Mouse (Mus musculus): Measurements from ENCODE around the gene Sox6. TPM values are rescaled to one million over a fixed set of nuclear protein-coding genes. Genes with fewer than 3 reads are reported as not detected.
A peak's percentile ranks its signal among the peaks of the same experiment; 100 is the strongest.
"Not testable (repeated sequence)": the region's sequence is repeated elsewhere in the genome, so short reads cannot be mapped to it uniquely, and the experiment has no call there.

Gene Sox6
- polyA plus RNA-seq (2015; fragmentation: Nextera tagmentation; extraction: Ambion mirVana): 25.5 and 38.0 TPM in 2 replicates

DNA sequence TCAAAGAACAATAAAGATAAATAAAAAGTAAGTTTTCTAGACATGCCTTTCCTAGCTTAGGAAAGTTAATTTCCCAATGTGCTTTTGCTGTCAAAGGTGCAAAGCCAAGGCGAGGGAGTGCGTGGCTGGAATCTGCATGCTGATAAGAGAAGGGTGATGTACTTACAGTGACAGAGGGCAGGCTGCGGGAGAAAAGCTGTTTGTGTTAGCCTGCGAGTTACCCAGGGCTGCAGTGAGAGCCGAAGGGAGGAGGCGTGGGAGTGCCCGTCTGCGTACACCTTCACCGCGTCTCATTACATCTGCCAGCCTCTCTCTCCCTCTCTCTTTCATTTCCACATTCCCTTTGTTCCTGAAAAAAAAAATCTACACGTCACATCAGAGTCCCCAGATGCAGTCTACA, at the start of gene Sox6:
Gene Sox6 (minus strand): TSS at position 286 of the 400 bp plus-strand sequence.
- Histone ChIP-seq H3K4me3 (replicated peaks) (peak within 1 kb of the TSS; percentile 52), H3K4me2 (peak within 1 kb of the TSS; percentile 99), H3K27me3 (replicated peaks) (peaks cover 59% of the 10 kb centered on the region), H3K9me3 (replicated peaks) (no peaks in the 10 kb centered on the region), H3K27ac (replicated peaks) (peak within 1 kb of the TSS; percentile 71), H3K36me3 (no peaks in the 10 kb centered on the region), H3K9ac (replicated peaks) (peak within 1 kb of the TSS; percentile 51), H3K4me1 (peaks cover 40% of the 10 kb centered on the region)
- 2% methylated on average over 11 of the region's 11 CpGs for WGBS
- no peak for ATAC-seq (ENCODE audit: low FRiP score)

DNA sequence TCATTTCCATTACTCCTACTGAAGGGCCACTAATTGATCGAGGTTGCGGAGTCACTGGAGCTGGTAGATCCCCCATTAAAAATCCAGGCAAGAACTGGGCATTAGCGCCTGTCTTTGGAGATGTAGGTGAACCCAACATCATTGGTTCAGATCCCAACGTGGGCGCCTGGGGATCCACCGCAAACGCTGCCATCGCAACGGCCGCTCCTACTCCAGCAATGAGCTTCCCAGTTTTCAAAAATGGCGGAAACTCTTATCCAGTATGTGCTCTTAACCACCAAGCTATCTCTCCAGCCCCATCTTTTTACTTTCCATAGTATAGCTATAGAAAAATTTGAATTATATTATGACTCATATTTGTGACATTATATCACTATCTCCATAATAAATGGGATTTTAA, 45.8 kb upstream of the Sox6 start, which contains the start of gene Gm4353:
Gene Gm4353 (minus strand): TSS at position 270 of the 400 bp plus-strand sequence.
- not testable (repeated sequence) for H3K4me2 ChIP-seq; H3K4me1 ChIP-seq; H3K9ac ChIP-seq (replicated peaks); H3K27ac ChIP-seq (replicated peaks); ATAC-seq (ENCODE audit: low FRiP score); H3K9me3 ChIP-seq (replicated peaks); H3K27me3 ChIP-seq (replicated peaks); H3K4me3 ChIP-seq (replicated peaks); H3K36me3 ChIP-seq
- 97% methylated on average over 11 of the region's 11 CpGs for WGBS

DNA sequence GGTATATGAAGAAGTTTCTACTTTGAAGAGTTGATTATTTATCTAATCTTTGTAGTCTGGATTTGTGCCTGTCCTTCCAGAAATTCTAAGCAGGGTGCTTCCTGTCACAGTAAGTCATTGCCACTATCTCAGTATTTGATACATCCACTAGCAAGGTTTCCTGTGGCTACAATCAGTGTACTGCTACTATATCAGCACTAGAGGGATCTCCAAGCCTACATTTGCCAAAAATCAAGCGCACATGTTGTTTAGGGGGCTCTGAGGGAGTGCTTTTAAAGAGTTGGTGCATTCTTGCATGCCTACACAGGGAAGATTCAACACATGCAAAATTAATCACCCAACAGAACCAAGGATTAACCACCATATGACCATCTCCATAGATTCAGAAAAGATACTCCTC, 22.1 kb upstream of the Sox6 start:
- no peak overlapping the region for H3K9ac ChIP-seq (replicated peaks)

DNA sequence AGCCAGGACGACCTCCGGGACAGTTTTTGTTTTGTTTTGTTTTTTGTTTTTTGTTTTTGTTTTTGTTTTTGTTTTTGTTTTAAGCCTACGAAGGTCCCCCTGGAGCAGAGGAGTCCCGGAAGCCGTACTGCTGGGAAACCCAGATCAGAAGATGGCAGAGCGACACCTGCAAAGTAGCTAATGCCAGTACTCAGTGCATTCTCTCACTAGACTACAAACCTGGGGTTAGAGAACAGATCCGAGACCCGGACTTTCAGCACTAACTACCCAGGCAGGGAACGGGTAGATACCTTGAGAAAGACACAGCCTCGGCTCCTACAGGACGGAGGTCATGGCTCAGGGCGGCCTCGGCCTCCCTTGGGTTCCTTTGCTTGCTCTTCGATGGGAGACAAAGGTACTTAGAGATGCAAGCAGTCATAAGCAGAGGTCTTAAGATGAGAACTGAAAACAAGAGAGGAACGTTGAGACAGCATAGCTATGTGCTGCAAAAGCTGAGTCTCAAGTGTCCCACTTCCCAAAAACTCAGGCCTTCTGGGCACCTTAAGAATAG, 1.9 kb upstream of the Sox6 start:
- peak overlapping the region; percentile 99 for H3K4me2 ChIP-seq
- H3K27ac ChIP-seq (replicated peaks): no peak overlapping the region
- peaks cover 45% of the 10 kb centered on the region for H3K27me3 ChIP-seq (replicated peaks)
- 14% methylated on average over 15 of the region's 15 CpGs for whole genome bisulfite sequencing
- H3K4me1 ChIP-seq: peaks cover 26% of the 10 kb centered on the region
- H3K9me3 ChIP-seq (replicated peaks): no peaks in the 10 kb centered on the region
- H3K4me3 ChIP-seq (replicated peaks): peak overlapping the region; percentile 52
- no peak for ATAC-seq (ENCODE audit: low FRiP score)
- H3K36me3 ChIP-seq: no peaks in the 10 kb centered on the region
- 0 out of 2 replicates have a peak overlapping the region, but pooled peaks have one; percentile 4 for H3K9ac ChIP-seq (replicated peaks)

More for the DNA sequence above, 22.1 kb upstream of the Sox6 start:
- no peak overlapping the region for H3K27ac ChIP-seq (replicated peaks)
- WGBS: 53% methylated on average over 1 of the region's 1 CpGs
- H3K4me2 ChIP-seq: no peak overlapping the region
- no peaks in the 10 kb centered on the region for H3K27me3 ChIP-seq (replicated peaks)
- H3K4me3 ChIP-seq (replicated peaks): no peak overlapping the region
- no peaks in the 10 kb centered on the region for H3K36me3 ChIP-seq
- no peaks in the 10 kb centered on the region for H3K4me1 ChIP-seq
- no peaks in the 10 kb centered on the region for H3K9me3 ChIP-seq (replicated peaks)
- no peak for ATAC-seq (ENCODE audit: low FRiP score)

DNA sequence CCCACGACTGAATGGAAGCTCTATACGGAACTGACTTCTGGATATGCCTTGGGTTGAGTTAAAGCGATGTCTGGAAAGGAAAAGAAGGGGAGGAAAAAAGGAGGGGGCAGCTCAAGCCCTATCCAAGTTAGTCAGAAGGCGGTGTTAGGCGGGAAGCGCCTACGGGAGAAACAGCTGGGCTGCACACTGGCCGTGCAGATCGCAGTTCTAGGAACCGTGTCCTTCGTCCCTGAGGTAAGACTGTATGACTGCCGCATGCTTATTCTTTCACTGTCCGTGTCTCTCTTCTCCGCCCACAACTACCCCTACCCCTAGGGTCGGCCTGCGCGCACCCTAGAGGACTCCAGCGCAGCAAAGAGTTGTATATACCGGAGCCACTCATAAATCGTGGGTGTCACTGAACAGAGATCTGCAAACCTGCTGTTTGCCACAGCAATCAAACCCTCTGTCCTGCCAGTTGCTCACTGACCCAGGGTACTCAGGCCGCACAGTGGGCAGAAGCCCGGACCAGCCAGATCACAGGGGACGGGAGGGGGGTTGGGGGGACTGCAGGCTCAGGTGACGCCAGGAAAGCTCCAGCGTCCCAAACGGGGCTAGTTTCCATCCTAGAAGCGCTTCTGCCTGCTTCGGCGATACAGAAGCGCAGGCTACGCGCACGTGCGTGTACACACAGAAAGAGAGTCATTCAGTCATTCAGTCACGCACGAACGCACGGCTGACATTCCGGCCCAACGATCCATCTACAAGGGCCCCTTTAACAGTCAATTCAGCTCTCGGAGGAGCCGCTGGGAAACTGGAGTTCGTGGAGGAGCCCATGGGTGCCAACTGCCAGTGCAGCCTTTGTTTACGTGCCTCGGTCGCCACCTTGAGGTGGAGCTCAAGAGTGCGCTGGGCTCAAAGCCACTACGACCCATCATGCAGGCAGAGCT, 1.2 kb upstream of the Sox6 start:
- peak; percentile 91 for ATAC-seq (ENCODE audit: low FRiP score)
- Histone ChIP-seq H3K9me3 (replicated peaks) (no peaks in the 10 kb centered on the region), H3K4me1 (peaks cover 27% of the 10 kb centered on the region), H3K27ac (replicated peaks) (peak overlapping the region; percentile 71), H3K4me2 (peak overlapping the region; percentile 99), H3K4me3 (replicated peaks) (peak overlapping the region; percentile 52), H3K36me3 (no peaks in the 10 kb centered on the region), H3K9ac (replicated peaks) (peak overlapping the region; percentile 51), H3K27me3 (replicated peaks) (peaks cover 52% of the 10 kb centered on the region)
- WGBS: under 1% methylated on average over 48 of the region's 48 CpGs

DNA sequence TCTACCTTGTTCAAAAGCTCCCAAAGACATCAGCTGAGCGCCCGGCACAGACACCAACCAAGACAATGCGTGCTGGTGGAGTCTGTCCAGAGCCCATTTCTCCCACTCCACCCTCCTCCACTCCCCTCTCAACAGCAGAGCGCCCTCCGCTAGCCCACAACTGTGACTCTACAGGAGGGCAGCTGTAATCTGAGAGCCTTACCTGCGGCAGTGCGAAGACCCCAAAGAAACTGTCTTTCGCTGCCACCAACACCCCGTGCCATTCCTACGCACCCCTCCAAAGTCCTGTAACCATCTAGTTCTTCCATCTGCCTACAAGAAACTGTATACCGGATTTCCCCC, 571 bp upstream of the Sox6 start, which contains the start of gene 1110004F10Rik:
Gene 1110004F10Rik (plus strand): TSS at position 202 of the 342 bp plus-strand sequence.
- ATAC-seq (ENCODE audit: low FRiP score): no peak; the same call in 1 of the 2 replicates
- 0% methylated on average over 10 of the region's 11 CpGs for WGBS
- peak within 1 kb of the TSS; percentile 99 for H3K4me2 ChIP-seq
- H3K36me3 ChIP-seq: no peaks in the 10 kb centered on the region
- H3K27ac ChIP-seq (replicated peaks): peak within 1 kb of the TSS; percentile 71
- no peaks in the 10 kb centered on the region for H3K9me3 ChIP-seq (replicated peaks)
- peaks cover 53% of the 10 kb centered on the region for H3K27me3 ChIP-seq (replicated peaks)
- peak within 1 kb of the TSS; percentile 52 for H3K4me3 ChIP-seq (replicated peaks)
- H3K9ac ChIP-seq (replicated peaks): peak within 1 kb of the TSS; percentile 51
- peaks cover 34% of the 10 kb centered on the region for H3K4me1 ChIP-seq

DNA sequence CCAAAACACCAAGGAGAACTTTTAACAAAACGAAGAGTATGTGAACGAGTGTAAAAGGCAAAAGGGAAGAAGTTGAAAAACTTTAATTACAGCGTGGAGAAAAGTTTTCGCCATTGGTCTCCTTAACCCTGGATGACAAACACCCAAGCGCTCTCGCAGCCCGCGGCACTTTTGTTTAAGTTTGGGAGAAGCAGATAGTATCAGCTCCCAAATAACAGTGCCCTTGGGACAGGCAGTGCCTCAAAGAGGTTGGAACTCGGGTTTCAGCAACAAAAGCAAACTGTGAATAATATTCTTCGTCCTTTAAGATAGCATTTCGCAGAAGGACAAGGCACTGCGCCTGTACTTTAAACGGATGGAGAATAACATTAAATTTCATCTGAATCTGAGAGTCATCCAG, 572 bp downstream of the Sox6 start:
- peaks cover 59% of the 10 kb centered on the region for H3K27me3 ChIP-seq (replicated peaks)
- no peak for ATAC-seq (ENCODE audit: low FRiP score)
- no peaks in the 10 kb centered on the region for H3K9me3 ChIP-seq (replicated peaks)
- WGBS: 2% methylated on average over 13 of the region's 13 CpGs
- H3K27ac ChIP-seq (replicated peaks): no peak overlapping the region
- H3K36me3 ChIP-seq: no peaks in the 10 kb centered on the region
- H3K4me1 ChIP-seq: peaks cover 44% of the 10 kb centered on the region
- H3K9ac ChIP-seq (replicated peaks): no peak overlapping the region
- H3K4me2 ChIP-seq: peak overlapping the region; percentile 99
- peak overlapping the region; percentile 52 for H3K4me3 ChIP-seq (replicated peaks)

DNA sequence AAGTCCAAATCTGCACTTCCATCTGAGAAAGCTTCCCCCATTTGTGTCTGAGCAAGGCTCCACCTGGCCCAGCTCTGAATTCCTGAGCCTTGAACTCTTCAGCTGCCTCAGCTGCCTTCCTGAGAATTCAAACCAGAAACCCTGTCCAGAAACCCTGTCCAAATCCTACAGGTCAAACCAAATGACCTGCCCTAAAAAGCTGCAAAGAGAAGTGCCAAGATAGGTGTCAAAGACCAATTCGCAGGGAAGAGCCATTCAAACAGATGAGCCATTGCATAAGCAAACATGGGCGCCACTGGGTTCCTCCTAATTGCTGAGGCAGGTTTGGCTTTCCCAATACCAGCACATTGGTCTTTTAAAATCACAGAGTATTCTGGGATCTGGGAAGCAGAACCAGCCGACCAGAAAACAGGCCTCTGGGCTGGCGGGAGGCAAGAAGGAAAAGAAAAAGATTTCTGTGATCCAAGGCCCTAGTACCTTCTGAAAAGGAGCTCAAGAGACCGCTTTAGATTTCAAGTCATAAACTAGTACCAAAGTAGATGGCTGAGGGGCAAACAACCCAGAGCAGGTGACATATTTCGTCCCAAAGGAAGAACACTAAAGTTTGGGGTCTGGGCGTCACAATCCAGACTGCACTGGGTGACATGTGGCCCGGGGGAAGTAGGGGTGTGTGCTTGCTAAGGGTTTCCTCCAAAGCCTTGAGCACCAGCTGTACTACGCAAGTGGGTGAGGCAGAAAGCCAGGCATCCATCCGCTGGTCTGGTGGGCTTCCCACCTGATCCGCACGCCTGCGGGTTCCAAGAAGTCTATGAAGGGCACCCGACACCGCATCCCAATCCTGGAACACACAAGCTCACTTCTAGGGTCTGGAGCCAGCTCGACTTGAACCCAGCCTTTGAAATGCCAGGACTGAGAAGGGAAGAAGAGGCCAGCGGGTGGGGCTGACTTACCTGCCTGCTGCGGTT, 1.7 kb downstream of the Sox6 start:
- H3K27me3 ChIP-seq (replicated peaks): peaks cover 59% of the 10 kb centered on the region
- 31% methylated on average over 18 of the region's 18 CpGs for WGBS
- ATAC-seq (ENCODE audit: low FRiP score): no peak
- H3K27ac ChIP-seq (replicated peaks): no peak overlapping the region
- no peaks in the 10 kb centered on the region for H3K9me3 ChIP-seq (replicated peaks)
- H3K36me3 ChIP-seq: no peaks in the 10 kb centered on the region
- H3K4me3 ChIP-seq (replicated peaks): peak overlapping the region; percentile 9; the same call in 1 of the 2 replicates
- H3K4me1 ChIP-seq: peaks cover 51% of the 10 kb centered on the region
- H3K9ac ChIP-seq (replicated peaks): no peak overlapping the region
- peak overlapping the region; percentile 99 for H3K4me2 ChIP-seq

DNA sequence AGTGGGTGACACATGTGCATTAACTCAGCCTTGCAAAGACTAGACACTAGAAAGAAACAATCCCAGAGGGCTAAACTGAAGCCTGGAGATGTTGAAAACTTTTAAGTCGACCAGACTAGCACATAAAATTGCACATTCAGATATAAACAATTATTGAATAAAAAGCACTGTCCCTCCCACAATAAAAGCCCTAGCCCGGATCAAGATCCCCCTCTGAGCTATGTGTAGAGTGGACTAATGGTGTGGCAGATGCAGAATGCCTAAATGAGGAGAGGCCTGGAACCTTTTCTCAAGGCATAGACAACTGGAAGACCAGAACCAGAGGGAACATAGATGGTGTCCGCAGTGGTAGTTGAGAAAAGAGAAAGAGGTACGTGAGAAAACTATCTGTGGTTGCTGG, 3.1 kb downstream of the Sox6 start:
- ATAC-seq (ENCODE audit: low FRiP score): no peak

DNA sequence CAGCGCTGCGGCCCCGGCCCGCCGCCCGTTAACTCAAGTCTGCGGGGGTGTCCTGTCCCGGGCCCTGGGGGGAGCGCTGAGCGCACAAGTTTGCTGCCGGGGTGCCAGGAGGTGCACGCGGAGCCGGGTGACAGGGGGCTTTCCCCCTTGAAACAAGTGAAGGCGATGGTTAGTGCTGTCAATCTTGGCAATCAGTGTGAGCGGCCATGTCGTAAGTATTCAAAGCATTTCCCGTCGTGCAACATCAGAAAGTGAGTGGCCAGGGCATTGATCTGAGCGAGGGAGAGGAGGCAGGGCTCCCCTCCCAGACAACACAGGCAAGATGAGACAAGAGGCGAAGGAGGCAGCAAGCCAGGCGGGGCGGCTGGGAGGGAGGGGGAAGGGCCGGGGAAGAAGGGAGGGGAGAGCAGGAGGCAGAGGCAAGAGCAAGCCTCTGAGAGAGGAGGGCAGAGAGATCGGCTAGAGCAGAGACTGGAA, 4.3 kb downstream of the Sox6 start:
- Histone ChIP-seq H3K4me2 (peak overlapping the region; percentile 100), H3K36me3 (no peaks in the 10 kb centered on the region), H3K27ac (replicated peaks) (peak overlapping the region; percentile 76), H3K9me3 (replicated peaks) (no peaks in the 10 kb centered on the region), H3K4me1 (peaks cover 59% of the 10 kb centered on the region), H3K27me3 (replicated peaks) (peaks cover 48% of the 10 kb centered on the region), H3K9ac (replicated peaks) (peak overlapping the region; percentile 45), H3K4me3 (replicated peaks) (peak overlapping the region; percentile 49)
- peak; percentile 42 for ATAC-seq (ENCODE audit: low FRiP score)
- under 1% methylated on average over 25 of the region's 25 CpGs for WGBS

More for the DNA sequence above, 3.1 kb downstream of the Sox6 start:
- Histone ChIP-seq H3K4me1 (peaks cover 62% of the 10 kb centered on the region), H3K9me3 (replicated peaks) (no peaks in the 10 kb centered on the region), H3K4me2 (peak overlapping the region; percentile 100), H3K9ac (replicated peaks) (no peak overlapping the region), H3K27me3 (replicated peaks) (peaks cover 53% of the 10 kb centered on the region), H3K4me3 (replicated peaks) (no peak overlapping the region), H3K27ac (replicated peaks) (no peak overlapping the region), H3K36me3 (no peaks in the 10 kb centered on the region)
- WGBS: 47% methylated on average over 4 of the region's 4 CpGs

Data from neural tube, embryonic 15.5 days (tissue).